Mouse (Mus musculus) embryonic fibroblast, embryonic 13.5 days (primary cell): ENCODE measurements around the gene Ptprf.

Experiments used
- CTCF ChIP-seq: IDR thresholded peaks from 2 replicates; pipeline ENCODE4 v1.5.1; 2011; ENCODE audit warnings: mild to moderate bottlenecking, control low read depth, low read length, moderate library complexity, borderline replicate concordance; ENCODE audit not compliant: insufficient read depth
- POLR2A ChIP-seq: IDR thresholded peaks from 2 replicates; pipeline ENCODE4 v1.6.1; 2011; ENCODE audit warnings: low read depth, mild to moderate bottlenecking, control low read depth, low read length, moderate library complexity

GRCm38 (mm10) chr4:118294811-118295210, 3.6 kb upstream of the Ptprf start:
- TF ChIP-seq CTCF (no peak), POLR2A (no peak)
